19 mouse cellular contexts compared by ENCODE assay signal in the genomic region with DNA sequence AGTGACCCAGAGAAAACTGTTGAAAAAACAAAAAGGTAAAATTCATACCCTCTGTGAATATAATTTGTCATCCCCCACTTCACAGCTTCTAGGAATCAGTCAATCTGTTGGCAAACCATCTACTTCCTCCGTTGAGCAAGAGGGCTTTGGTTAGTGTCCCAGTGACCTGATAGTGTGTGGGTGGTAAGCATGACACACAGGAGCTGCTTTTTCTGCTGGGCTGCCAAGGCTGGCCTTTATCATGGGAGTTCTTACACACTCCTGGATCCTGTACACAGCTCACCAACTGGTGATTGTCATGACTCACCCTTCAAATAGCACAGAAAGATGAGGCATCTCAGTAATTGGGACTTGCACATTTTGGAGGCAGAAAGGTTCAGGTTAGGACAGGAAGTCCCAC. TPM values are rescaled to one million over a fixed set of nuclear protein-coding genes. Genes with fewer than 3 reads are reported as not detected.
DNase-seq lines count a peak whose midpoint lies in the region; ATAC-seq and TF ChIP-seq lines count a peak whose summit lies in the region.
"Had no signal": no experiment of that assay in that cellular context is flagged by ENCODE, and none has a peak within 500 bp of the region (broad histone marks: within the 10 kb centered on the region; RNA-seq: fewer than 3 reads in every experiment).

Gene Pate1 (minus strand): TSS at position 378 of the 400 bp plus-strand sequence.

- DNase-seq in embryonic facial prominence, embryonic 11.5 days (ENCODE audit: low spot score) = peak; percentile 16
- DNase-seq in embryonic facial prominence, embryonic 10.5 days (ENCODE audit: low spot score) = no peak
- DNase-seq in lung, postnatal 10 days = peak; percentile 8
- DNase-seq in lung, postnatal 0 days (ENCODE audit: low spot score) = no peak
- peak; percentile 45 for DNase-seq in fat pad, adult 2 months (ENCODE audit: extremely low read depth, low read depth, low spot score)
- DNase-seq in telencephalon, adult 2 months (ENCODE audit: low read depth, low spot score) = peak; percentile 2
- DNase-seq in stomach, postnatal 0 days (ENCODE audit: low spot score) = no peak
- DNase-seq in neural tube, embryonic 10.5 days (ENCODE audit: extremely low spot score, low spot score) = no peak
- DNase-seq: cerebellum, adult 2 months; kidney, adult 11 months; kidney, postnatal 36 days; liver; right cerebral cortex, postnatal 4 days; thymus, postnatal 4 days had no signal

- no peak within 1 kb of the TSS for H3K4me3 ChIP-seq in embryonic facial prominence, embryonic 11.5 days (ENCODE audit: low read depth, low read length)
- H3K4me3 ChIP-seq in embryonic facial prominence, embryonic 10.5 days = no peak within 1 kb of the TSS
- no peak within 1 kb of the TSS for H3K4me3 ChIP-seq in lung, postnatal 0 days (ENCODE audit: low read depth, low read length)
- no peak within 1 kb of the TSS for H3K4me3 ChIP-seq in stomach, postnatal 0 days (ENCODE audit: low read depth, low read length)
- H3K4me3 ChIP-seq: forebrain, embryonic 12.5 days; heart, embryonic 12.5 days; hindbrain, embryonic 12.5 days; midbrain, embryonic 13.5 days; stomach, embryonic 15.5 days had no signal

- no peaks in the 10 kb centered on the region for H3K27me3 ChIP-seq in embryonic facial prominence, embryonic 11.5 days (ENCODE audit: control insufficient read depth, insufficient read depth, low read length)
- no peaks in the 10 kb centered on the region for H3K27me3 ChIP-seq in embryonic facial prominence, embryonic 10.5 days (replicated peaks; ENCODE audit: low read depth, poor library complexity, severe bottlenecking)
- no peaks in the 10 kb centered on the region for H3K27me3 ChIP-seq in lung, postnatal 0 days (replicated peaks; ENCODE audit: insufficient read depth, low read length)
- no peaks in the 10 kb centered on the region for H3K27me3 ChIP-seq in stomach, postnatal 0 days (ENCODE audit: control insufficient read depth, insufficient read depth, low read length)
- H3K27me3 ChIP-seq: forebrain, embryonic 12.5 days; heart, embryonic 12.5 days; hindbrain, embryonic 12.5 days; midbrain, embryonic 13.5 days; stomach, embryonic 15.5 days had no signal

- no peaks in the 10 kb centered on the region for H3K4me1 ChIP-seq in embryonic facial prominence, embryonic 11.5 days (ENCODE audit: control insufficient read depth, insufficient read depth, low read length)
- H3K4me1 ChIP-seq in embryonic facial prominence, embryonic 10.5 days = peaks cover 5% of the 10 kb centered on the region; the same call in 1 of the 2 replicates
- H3K4me1 ChIP-seq in lung, postnatal 0 days (ENCODE audit: insufficient read depth, low read depth, low read length) = no peaks in the 10 kb centered on the region
- H3K4me1 ChIP-seq in stomach, postnatal 0 days (replicated peaks; ENCODE audit: control insufficient read depth, insufficient read depth) = no peaks in the 10 kb centered on the region
- H3K4me1 ChIP-seq: forebrain, embryonic 12.5 days; heart, embryonic 12.5 days; hindbrain, embryonic 12.5 days; midbrain, embryonic 13.5 days; stomach, embryonic 15.5 days had no signal

- H3K4me2 ChIP-seq in embryonic facial prominence, embryonic 11.5 days (ENCODE audit: low read depth, low read length) = no peak within 1 kb of the TSS
- H3K4me2 ChIP-seq in lung, postnatal 0 days (replicated peaks; ENCODE audit: low read depth, low read length) = no peak within 1 kb of the TSS
- H3K4me2 ChIP-seq in stomach, postnatal 0 days (replicated peaks; ENCODE audit: low read depth) = no peak within 1 kb of the TSS
- H3K4me2 ChIP-seq: forebrain, embryonic 12.5 days; heart, embryonic 12.5 days; hindbrain, embryonic 12.5 days; midbrain, embryonic 13.5 days; stomach, embryonic 15.5 days had no signal

- no peak within 1 kb of the TSS for H3K27ac ChIP-seq in embryonic facial prominence, embryonic 11.5 days (replicated peaks; ENCODE audit: low read depth, low read length)
- H3K27ac ChIP-seq in embryonic facial prominence, embryonic 10.5 days (replicated peaks) = no peak within 1 kb of the TSS
- no peak within 1 kb of the TSS for H3K27ac ChIP-seq in lung, postnatal 0 days (ENCODE audit: low read length)
- no peak within 1 kb of the TSS for H3K27ac ChIP-seq in stomach, postnatal 0 days (replicated peaks)
- H3K27ac ChIP-seq: forebrain, embryonic 12.5 days; hindbrain, embryonic 12.5 days; midbrain, embryonic 13.5 days; stomach, embryonic 15.5 days had no signal

- no peak for TF ChIP-seq EP300 in lung, postnatal 0 days (IDR thresholded peaks at IDR 0.05)
- TF ChIP-seq EP300 in stomach, postnatal 0 days (optimal IDR thresholded peaks at IDR 0.05) = no peak

- ATAC-seq in embryonic facial prominence, embryonic 11.5 days (replicated peaks; ENCODE audit: insufficient number of reproducible peaks, low FRiP score, low TSS enrichment, low read depth) = no peak
- no peak for ATAC-seq in lung, postnatal 0 days
- no peak for ATAC-seq in stomach, postnatal 0 days (ENCODE audit: low FRiP score, low TSS enrichment)
- ATAC-seq: midbrain, embryonic 13.5 days had no signal

- TF ChIP-seq CTCF in lung, postnatal 0 days (IDR thresholded peaks at IDR 0.05) = no peak
- no peak for TF ChIP-seq CTCF in stomach, postnatal 0 days (IDR thresholded peaks at IDR 0.05; ENCODE audit: low read depth)

- no peak within 1 kb of the TSS for H3K9ac ChIP-seq in embryonic facial prominence, embryonic 11.5 days (replicated peaks; ENCODE audit: low read length)
- no peak within 1 kb of the TSS for H3K9ac ChIP-seq in lung, postnatal 0 days (replicated peaks; ENCODE audit: low read depth)
- H3K9ac ChIP-seq in stomach, postnatal 0 days (ENCODE audit: low read length) = no peak within 1 kb of the TSS
- H3K9ac ChIP-seq: forebrain, embryonic 12.5 days; heart, embryonic 12.5 days; hindbrain, embryonic 12.5 days; midbrain, embryonic 13.5 days; stomach, embryonic 15.5 days had no signal

- 30% methylated on average over 1 of the region's 1 CpGs for WGBS in embryonic facial prominence, embryonic 11.5 days
- WGBS in embryonic facial prominence, embryonic 10.5 days = 50% methylated on average over 1 of the region's 1 CpGs
- WGBS in lung, postnatal 0 days = 44% methylated on average over 1 of the region's 1 CpGs
- 44% methylated on average over 1 of the region's 1 CpGs for WGBS in stomach, postnatal 0 days

- H3K36me3 ChIP-seq in embryonic facial prominence, embryonic 11.5 days (replicated peaks; ENCODE audit: control insufficient read depth, insufficient read depth, low read depth, low read length) = no peaks in the 10 kb centered on the region
- H3K36me3 ChIP-seq in embryonic facial prominence, embryonic 10.5 days (replicated peaks) = no peaks in the 10 kb centered on the region
- H3K36me3 ChIP-seq in lung, postnatal 0 days (ENCODE audit: insufficient read depth, low read length) = no peaks in the 10 kb centered on the region
- H3K36me3 ChIP-seq in stomach, postnatal 0 days (ENCODE audit: control insufficient read depth, insufficient read depth, low read length) = no peaks in the 10 kb centered on the region
- H3K36me3 ChIP-seq: forebrain, embryonic 12.5 days; heart, embryonic 12.5 days; hindbrain, embryonic 12.5 days; midbrain, embryonic 13.5 days; stomach, embryonic 15.5 days had no signal

- H3K9me3 ChIP-seq in embryonic facial prominence, embryonic 11.5 days (replicated peaks; ENCODE audit: control insufficient read depth, low read length) = no peaks in the 10 kb centered on the region
- H3K9me3 ChIP-seq in embryonic facial prominence, embryonic 10.5 days = no peaks in the 10 kb centered on the region
- H3K9me3 ChIP-seq in lung, postnatal 0 days (ENCODE audit: low read length) = no peaks in the 10 kb centered on the region
- no peaks in the 10 kb centered on the region for H3K9me3 ChIP-seq in stomach, postnatal 0 days (ENCODE audit: control insufficient read depth, low read length)
- H3K9me3 ChIP-seq: heart, embryonic 12.5 days; hindbrain, embryonic 12.5 days; midbrain, embryonic 13.5 days; stomach, embryonic 15.5 days had no signal

RNA-seq across cellular contexts. Expression of gene Pate1, which starts in this region (rescaled TPM):
- polyA plus RNA-seq in embryonic facial prominence, embryonic 11.5 days (2014; fragmentation: Nextera tagmentation; extraction: Ambion mirVana) = not detected in 2 replicates
- polyA plus RNA-seq in embryonic facial prominence, embryonic 10.5 days (2016; fragmentation: Nextera tagmentation; extraction: Ambion mirVana) = 0.16 TPM in 1 of 2 replicates, not detected in the other
- polyA plus RNA-seq in lung, postnatal 0 days (2015; fragmentation: Nextera tagmentation; extraction: Ambion mirVana) = not detected in 2 replicates
- not detected in 2 replicates for polyA plus RNA-seq in stomach, postnatal 0 days (2015; fragmentation: Nextera tagmentation; extraction: Ambion mirVana)
- polyA plus RNA-seq: cerebellum, adult 2 months; forebrain, embryonic 12.5 days; heart, embryonic 12.5 days; hindbrain, embryonic 12.5 days; midbrain, embryonic 13.5 days; stomach, embryonic 15.5 days had no signal

Comparison
In these comparisons a context has a peak if more than half of its experiments do, and no peak if none do; other contexts are left out.
1. DNase-seq: peak in lung, postnatal 10 days (single experiment), fat pad, adult 2 months (single experiment) and telencephalon, adult 2 months (single experiment); none in embryonic facial prominence, embryonic 10.5 days (single experiment), lung, postnatal 0 days (single experiment), stomach, postnatal 0 days (single experiment) and neural tube, embryonic 10.5 days (single experiment).
2. Peak in DNase-seq in embryonic facial prominence, embryonic 11.5 days; RNA of the gene not detected or under 1 TPM.